Mouse (Mus musculus) activated CD4-positive, CD25-positive, alpha-beta regulatory T cell, adult 4 months (primary cell): ENCODE measurements around the gene Slc6a6. TPM values are rescaled to one million over a fixed set of nuclear protein-coding genes. Genes with fewer than 3 reads are reported as not detected.

Experiments used
- ATAC-seq: one replicate; pipeline ENCODE4 v1.8.0; 2017
- polyA plus RNA-seq, 2 experiments: library from polyadenylated mRNA; unstranded; fragments of 100-300 nt; shearing (Covaris generic); gene quantifications; one replicate each; pipeline ENCODE4 v1.2.1; 2017

Slc6a6 gene
- polyA plus RNA-seq, 2 experiments from 2014 or later = 34.3 to 47.9 TPM

DNA sequence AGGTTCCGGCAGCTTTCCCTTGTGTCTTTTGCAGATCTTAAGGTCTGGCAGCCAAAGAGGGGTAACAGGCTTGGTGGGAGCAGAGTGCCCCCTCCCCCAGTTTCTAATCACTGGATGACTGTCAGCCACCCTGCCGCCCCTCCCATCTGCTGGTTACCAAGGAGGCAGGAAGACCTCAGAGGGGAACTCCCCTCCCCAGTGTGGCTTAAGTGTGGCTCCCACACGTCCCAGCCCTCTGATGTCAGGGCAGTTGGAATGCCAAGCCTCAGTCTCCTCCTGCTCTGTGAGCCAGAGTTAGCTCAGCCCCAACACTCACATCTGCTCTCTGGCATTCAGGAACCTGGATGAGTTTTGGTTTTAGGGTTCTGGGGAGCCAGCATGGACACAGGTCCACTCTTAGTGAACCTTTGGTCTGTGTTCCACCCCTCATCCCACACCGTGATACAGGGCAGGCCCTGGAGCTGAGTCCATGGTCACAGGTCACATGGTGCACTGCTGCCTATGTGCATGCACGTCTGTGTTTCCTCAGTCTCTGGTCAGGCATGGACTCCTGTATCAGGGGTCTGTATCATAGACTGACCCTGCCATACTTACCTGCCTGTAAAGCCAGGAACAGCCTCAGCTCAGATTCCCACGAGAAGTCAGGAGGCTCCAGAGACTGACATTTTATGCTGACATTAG, 45.2 kb downstream of the Slc6a6 start:
- ATAC-seq = no peak

DNA sequence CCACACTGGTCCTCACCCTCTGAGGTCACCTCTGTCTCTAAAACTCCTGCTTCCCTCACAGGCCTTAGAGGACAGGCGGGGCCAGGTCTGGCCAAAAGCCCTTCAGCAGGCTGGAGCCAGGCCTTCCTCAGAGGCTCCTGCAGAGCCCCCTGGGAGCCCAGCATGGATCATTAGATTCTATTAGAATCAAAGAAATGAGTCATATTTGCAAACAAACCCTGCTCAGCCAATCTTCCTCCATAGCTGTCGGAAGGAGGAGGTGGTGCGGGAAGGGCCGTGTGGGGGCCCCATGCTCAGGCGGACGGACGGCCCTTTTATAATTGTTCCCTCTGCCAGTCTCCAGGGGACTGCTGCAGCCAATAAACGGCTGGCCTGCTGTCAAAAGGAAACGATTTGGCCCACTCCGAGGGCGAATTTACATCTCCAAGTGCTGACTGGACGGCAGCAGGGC, 45.8 kb downstream of the Slc6a6 start:
- ATAC-seq = no peak

DNA sequence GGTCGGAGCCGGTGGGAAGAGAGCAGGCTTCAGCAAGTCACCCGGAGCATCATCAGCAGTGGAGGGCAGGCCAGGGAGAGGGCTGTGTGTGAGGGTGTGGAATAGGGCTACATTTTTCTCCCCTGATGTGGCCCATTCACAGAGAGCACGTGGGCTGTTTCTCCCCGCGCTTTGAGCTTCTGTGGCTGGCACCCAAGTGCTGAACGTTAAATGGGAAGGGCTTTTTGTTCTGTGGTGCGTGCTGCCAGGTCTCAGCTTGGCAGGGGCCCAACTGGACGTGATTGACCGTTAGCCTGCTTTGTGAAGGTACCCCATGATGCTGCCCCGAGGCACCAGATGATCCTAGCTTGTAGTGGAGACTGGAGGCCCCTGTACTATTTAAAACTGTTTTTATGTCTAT, 48.3 kb downstream of the Slc6a6 start:
- ATAC-seq = no peak

DNA sequence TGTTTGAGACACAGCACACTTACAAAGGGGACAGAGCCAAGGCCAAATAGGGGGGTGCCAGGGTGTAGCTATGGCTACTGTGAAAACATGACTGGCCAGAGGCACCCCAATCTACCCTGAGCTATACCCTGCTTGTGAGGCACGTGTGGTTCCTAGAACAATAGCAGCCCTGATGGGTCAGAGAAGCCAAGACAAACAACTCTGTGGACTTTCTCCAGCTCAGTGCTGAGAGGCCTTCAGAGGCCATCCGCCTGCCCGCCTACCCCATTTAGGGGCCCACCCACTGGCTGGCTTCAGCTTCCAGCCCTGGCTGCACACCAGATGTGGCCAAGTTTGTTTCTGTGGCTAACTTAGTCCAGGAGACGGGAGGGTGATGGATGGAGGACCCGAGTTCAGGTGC, 52.6 kb downstream of the Slc6a6 start:
- ATAC-seq = no peak

DNA sequence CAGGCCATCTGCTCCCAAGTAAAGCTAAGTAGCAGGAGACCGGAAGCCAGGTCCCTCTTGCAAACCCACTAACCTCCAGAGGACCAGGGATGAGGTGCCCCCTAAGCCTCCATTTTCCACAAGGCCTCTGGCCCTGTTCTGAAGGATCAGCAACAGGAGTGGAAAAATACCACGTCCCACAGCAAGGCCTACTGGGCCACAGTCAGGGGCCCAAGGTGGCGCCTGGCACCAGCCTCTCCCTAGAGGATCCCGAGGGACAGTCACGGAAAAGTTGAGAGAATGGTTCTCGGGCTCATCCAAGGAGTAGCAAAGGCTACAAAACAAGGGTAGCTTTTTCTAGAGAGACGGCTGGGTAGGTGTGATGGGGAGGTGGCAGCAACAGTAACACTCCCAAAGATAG, 53.6 kb downstream of the Slc6a6 start:
- ATAC-seq = no peak

DNA sequence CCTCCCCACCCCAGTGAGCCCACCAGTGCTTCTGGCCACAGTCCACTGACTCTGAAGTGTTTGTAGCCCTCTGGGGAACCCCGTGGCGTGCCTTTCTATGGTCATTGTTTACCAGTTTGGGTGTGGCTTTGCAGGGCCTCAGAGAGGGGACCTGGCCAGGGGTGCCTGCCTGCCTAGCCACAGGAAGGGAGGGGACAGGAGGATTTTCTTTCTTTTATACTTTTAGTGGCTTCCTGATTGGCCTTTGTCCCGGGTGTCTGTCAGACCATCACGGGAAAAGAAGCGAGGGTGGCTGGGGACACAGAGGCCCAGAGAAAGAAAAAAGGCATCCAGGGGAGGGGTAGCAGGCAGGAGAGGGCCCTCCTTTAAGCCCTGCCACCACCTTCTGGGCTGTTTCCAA, 54.2 kb downstream of the Slc6a6 start:
- no peak for ATAC-seq

DNA sequence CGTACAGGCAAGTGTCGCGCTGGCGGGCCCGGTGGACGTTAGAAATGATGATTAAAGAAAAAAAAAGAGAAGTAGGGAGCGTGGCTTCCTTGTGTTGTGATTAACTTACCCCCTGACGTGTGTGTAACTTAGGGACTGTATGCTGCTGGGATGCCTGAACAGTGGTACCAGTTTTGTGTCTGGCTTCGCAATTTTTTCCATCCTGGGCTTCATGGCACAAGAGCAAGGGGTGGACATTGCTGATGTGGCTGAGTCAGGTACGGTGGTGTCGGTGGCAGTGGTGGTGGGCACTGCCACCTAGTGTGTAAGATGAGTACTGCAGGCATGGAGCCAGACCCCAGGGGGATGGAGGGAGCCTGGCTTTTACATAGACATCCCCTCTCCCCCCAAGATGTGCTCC, 57.2 kb downstream of the Slc6a6 start:
- peak; percentile 57 for ATAC-seq

DNA sequence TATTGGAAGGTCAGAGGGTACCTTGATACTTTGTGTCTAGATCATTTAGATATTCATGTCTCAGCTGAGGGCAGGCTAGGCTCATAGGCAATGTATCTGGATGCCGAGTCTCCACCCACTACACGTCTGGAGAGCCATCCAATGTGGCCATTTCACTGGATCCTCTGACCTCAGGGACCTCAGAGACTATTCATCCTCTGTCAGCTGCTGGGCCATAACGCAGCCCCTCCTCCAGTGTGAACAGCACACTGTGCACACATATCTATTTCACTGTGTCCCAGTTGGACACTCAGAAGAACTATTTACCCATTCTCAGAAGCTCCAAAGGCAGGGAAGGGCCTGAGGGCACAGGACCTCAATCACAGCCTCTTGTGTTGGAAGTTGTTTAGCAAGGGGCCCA, 58.6 kb downstream of the Slc6a6 start:
- no peak for ATAC-seq

DNA sequence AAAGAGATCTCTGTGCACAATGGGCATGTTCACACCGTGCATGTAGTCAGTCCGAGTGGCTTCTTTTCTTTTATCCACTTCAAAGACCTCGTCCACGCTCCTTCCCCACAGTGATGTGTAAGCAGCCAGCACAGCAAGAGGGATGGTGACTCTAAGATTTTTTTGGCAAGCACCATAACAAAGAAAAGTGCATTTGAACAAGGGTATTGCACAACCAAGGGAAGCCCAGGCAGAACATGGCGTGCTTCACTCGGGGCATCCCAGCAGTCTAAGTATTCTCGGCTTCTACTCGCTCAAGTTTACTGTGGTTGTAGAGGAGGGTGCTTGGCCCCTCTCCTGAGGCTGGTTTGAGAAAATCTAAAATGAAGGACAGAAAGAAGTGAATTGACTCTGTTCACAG, 59.1 kb downstream of the Slc6a6 start:
- no peak for ATAC-seq

DNA sequence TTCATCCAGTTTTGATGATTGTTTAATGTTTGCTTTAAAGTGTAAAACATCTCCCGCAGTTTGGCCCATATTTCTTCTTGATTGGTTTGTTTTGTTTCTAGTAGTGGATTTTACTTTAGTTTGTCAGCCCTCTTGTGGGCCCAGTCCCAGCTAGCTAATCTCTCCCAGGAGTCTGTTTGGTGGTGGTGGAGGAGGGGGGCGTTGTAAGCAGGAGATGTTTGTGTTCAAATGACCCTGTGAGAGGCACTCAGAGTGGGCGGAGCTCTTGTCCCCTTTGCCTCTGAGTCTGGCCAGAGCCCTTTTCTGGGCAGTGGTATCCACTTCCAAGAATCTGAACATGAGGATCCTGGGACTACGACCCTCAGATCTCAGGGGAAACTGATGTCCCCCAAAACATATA, 60.0 kb downstream of the Slc6a6 start:
- no peak for ATAC-seq

DNA sequence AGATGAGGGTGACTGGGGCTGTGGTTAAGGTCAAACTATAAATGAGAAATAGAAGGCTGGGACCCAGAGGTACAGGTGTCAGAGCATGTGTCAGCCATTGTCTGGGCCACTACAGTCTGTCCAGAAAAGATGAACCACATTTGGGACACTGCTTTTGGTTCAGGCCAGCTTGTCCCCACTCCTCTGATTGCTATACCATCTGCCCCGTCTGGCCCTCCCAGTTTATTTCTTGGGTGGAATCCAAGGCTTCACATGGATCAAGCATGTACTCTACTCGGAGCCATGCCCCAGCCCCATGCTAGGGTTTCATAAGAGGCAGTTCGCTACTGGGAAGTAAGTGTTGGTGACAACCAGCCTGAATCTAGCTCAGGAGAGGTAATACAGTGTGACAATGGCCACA, 61.4 kb downstream of the Slc6a6 start:
- no peak for ATAC-seq

DNA sequence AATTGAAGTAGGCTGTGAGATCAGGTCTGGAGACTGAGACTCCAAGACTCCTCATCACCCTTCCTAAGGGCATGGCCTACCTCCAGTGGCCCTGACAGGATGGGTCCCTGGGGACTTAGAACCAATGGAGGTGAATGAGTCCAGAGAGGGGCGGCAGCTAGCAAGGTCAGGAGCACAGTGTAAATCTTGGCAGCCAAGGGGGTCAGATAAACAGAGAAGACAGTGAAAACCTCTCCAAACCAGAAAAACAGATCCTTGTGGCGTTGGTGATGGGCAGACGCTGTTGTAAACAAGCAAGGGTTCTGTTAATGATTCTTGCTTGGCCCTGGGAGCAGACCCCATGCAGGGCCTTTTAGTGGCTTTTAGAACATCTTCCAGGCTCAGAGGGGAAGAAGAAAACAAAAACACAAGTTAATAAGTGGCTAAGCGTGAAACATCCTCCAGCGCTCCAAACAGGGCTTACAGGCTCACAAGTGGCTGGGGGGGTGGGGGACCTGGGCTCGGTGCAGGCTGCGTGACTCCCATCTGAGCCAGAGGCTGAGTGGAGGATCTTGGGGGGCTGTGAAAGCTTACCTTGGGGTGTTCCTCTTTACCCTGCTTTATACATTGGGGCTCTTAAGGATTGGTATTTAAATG, 62.2 kb downstream of the Slc6a6 start:
- ATAC-seq = no peak

DNA sequence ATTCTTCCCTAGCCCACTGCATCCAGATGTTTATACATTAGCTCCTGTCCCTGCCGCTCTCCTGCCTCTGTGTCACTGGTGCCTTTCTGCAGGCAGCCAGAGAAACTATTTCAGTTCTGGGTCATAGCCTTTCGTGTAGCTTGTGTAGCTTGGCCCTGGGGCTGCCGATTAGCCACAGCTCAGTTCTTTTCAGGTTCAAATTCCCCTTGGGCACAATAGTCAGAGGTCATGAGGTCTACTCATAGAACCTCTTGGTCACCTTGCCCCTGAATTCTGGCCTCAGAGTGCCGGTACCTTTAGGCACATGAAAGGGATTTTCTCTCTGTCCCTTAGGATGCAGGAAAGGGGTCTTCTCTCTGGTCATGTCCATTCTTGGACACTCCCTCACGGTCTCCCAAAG, 62.9 kb downstream of the Slc6a6 start:
- ATAC-seq = no peak

DNA sequence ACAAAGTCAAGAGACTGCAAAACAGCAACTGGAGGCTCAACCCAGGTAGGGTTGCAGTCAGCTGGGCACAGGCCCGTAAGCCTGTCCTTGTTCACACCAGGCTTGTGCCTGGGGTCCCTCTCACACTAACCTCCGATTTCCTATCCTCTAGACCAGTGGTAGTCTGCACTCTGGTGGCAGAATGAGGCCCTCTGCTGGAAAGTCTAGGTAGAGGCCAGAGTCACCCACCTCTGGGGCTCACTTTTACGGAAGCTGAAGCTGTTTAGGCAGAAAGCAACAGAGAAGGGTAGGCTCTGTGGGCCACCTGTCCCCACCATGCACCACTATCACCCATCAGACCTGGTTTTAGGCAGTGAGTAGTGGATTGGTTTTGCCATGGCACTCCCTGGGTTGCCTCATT, 67.1 kb downstream of the Slc6a6 start:
- ATAC-seq = no peak

DNA sequence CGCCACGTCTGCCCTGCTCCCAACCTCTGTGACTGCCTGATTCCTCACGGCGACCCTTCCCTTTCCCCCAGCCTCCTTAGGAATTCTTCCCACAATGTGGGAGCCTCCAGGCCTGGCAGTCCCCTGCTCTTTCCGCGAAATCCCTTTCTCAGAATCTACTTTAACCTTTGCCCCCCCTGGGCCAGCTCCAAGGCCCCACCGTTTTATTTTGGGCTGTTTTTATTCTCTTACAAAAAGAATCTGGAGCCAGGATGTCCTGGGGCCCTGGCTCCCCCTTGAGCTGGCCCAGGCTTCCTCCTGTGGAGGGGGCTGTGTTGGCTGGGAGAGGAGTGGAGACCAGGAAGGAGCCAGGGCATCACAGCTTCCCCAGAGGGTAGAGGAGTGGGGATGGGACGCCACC, 69.0 kb downstream of the Slc6a6 start:
- no peak for ATAC-seq

DNA sequence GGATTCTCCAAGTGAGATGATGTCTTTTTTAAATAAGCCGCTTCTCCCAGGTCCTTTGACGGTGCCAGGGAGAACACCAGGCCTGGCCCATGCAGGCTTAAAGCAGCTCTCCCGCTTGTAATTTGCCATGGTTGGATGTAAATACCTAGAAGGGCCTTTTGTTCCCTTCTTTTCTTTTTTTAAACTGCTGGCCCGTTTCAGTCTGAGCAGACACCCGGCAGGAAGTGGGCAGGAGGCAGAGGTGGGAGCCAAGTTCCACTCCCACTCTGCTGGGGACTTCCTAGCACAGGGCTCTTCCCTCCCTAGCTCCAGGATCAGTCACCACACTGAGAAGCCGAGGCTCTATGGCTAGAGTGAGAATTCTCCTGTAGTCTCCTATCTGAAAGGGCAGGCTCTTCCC, 70.2 kb downstream of the Slc6a6 start:
- no peak for ATAC-seq

DNA sequence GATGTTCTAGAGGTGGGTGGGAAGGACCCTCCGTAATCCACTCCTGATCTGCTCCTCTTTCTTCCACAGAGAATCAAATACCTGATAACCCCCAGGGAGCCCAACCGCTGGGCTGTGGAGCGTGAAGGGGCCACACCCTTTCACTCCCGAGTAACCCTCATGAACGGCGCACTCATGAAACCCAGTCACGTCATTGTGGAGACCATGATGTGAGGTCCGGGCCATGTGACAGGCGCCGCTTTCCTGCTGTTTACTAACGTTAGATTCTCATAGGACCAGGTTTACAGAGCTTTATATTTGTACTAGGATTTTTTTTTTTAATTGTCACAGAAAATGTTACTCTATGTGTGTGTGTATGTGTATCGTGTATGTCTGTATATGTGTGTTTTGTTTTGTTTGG, 71.0 kb downstream of the Slc6a6 start:
- ATAC-seq = no peak

DNA sequence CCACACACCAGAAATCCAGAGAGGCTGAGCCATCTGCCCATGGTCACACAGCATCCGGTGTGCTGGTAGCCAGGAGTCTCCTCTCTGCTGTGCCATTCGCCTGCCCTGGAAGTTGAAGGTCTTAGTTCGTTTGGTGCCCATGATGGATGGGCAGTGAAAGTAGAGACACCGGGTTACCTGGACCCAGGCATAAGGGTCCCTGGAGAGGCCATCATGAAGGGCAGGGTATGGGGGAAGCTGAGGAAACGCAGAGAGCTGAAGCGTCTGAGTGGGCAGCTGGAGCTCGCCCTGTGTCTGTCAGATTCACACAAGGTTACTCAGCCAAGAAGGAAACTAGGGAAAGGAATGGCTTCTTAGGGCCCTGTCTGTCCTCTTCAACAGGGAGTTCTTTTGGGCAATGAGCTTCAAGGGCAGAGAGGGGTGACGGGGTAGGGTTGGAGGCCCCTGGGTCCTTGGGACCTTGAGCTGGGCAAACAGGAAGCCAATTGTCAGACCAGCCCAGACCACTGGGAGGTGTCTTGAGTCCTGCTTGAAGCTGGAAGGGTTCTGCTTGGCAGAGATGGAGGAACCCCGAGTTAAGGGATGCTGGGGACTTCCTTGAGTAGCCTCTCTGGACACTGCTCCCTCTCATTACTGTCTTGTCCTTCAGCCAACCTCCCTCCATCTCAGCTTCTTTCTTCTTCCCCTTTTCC, 78.3 kb downstream of the Slc6a6 start:
- ATAC-seq = no peak

DNA sequence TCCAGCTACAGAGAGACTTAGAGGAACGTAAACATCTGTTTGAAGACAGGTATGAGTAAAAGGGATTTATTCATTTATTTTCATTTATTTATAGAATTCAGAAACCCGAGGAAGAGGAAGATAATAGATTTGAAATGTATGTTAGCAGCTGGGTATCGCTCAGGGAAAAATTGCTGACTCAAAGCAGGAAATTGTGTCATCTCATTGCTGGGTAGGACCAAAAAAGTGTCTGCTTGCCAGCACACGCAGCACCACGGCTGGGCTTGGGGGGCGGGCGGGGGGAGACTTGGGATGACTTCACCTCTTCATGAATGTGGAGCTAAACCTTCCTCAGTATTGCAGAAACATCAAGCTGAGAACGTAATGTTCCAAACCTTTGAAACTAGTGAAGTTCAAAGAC, 83.7 kb downstream of the Slc6a6 start:
- ATAC-seq = no peak

DNA sequence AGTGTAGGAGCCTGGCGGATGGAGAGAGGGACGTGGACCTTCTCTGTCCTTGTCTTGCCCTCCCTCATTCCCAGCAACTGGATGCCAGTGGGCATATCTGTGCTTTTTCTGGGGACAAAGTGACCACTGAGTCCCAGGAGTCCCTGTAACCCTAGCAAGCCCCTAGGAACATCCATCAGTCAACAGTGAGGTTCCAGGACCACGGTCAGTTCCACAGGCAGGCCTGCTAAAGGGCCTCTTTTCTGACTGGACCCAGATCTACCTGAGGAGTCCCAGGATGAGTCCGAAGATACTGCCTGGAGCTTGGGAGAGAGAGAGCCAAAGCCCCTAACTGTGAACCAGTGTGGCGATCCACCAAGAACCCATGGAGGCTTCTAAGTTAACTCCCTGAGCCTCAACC, 90.1 kb downstream of the Slc6a6 start:
- ATAC-seq = no peak

DNA sequence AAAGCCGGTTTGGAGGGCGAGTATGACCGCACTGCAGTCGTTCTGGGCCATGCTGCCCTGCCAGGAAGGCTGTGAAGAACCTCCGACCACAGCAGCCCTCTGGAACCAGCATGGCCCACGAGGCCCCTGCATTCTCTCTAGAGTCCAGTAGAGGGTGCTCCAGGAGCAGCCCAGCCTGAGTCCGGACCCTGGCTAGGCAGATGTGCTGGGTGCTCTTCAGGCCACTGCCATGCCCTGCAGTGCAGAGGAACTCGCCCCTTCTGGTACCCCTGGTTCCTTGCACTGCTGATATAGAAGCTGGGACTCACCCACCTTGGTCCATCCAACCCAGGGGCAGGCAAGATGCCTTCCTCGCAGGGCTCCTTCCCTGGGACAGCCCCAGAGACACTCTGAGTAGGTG, 92.7 kb downstream of the Slc6a6 start:
- ATAC-seq = peak; percentile 69

DNA sequence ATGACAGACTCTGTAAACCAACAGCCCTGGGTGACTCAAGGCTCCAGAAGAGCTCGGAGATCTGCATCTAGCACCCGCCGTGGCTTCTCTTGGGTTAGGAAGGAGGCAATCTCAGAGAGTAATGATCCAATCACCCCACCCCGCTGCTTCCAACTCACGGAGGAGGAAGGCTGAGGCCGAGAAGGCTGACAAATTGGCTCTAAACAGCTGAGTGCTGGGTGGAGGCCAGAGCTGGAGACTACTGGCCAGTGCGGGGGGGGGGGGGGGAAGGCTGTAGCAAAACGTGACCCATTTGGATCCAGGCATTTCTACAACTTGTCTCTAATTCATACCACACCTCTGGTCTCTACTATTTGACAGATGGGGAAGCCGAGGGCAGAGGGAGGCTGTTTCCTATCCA, 95.4 kb downstream of the Slc6a6 start:
- no peak for ATAC-seq

DNA sequence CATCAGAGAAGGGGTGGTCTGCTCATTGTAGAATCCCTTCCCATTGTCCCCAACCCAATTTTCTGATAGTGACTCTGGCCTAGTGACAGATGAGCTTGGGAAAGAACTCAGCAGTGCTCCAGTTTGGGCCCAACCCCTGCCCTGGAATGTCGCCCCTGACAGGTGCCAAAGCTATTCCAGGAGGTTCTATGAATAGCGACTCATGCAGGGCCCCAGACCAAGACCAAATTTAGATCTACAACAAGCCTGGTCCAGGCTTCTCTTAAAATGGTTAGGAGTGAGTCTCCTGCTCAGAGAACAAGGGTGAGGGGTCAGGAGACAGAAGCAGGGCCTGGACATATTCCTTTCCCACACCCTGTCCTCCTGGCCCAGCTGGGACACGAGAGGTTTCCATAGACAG, 101.2 kb downstream of the Slc6a6 start:
- no peak for ATAC-seq

DNA sequence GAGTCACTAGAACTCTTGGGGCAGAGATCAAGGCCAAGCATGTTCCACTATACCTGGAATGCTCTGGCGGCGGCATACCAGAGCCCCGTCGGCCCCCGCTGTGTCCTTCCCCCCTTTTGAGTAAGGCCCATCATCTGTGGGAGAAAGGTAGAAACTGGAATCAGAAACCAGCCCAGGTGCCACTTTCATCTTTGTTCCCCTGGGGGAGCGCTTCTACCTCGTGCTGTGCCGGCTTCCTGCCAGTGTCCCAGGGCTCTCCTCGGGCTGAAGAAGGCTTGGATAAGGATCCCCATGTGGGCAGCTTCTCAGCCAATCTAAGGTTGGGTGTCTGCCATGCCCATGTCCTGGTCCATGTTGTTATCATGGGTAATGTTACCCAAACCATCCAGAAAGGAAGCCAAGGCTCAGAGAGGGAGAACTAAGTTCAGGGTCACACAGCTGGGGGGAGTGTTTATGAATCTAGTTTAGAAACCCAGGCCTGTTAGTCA, 104.5 kb downstream of the Slc6a6 start:
- no peak for ATAC-seq
